ENCODE assay signal across 7 mouse cellular contexts in genomic region chr16:17833321-17833680, GRCm38 (mm10). TPM values are rescaled to one million over a fixed set of nuclear protein-coding genes. Genes with fewer than 3 reads are reported as not detected.
DNase-seq lines count a peak whose midpoint lies in the region; ATAC-seq lines count a peak whose summit lies in the region.

No protein-coding gene starts in this region.

- WGBS in embryonic facial prominence, embryonic 15.5 days, result under 1% methylated on average over 37 of the region's 37 CpGs
- WGBS in limb, embryonic 10.5 days, result under 1% methylated on average over 37 of the region's 37 CpGs

- 0 out of 2 replicates have a peak, but pooled peaks have one; percentile 30 for ATAC-seq in embryonic facial prominence, embryonic 15.5 days (ENCODE audit: insufficient number of reproducible peaks, low FRiP score, low TSS enrichment, low read depth)

- peaks cover 22% of the 10 kb centered on the region for H3K4me1 ChIP-seq in embryonic facial prominence, embryonic 15.5 days
- H3K4me1 ChIP-seq in limb, embryonic 10.5 days, result peaks cover 62% of the 10 kb centered on the region

- no peaks in the 10 kb centered on the region for H3K9me3 ChIP-seq in embryonic facial prominence, embryonic 15.5 days (replicated peaks)
- no peaks in the 10 kb centered on the region for H3K9me3 ChIP-seq in limb, embryonic 10.5 days (replicated peaks)

- peak overlapping the region; percentile 60 for H3K4me3 ChIP-seq in embryonic facial prominence, embryonic 15.5 days (replicated peaks)
- peak overlapping the region; percentile 79 for H3K4me3 ChIP-seq in limb, embryonic 10.5 days

- H3K27ac ChIP-seq in embryonic facial prominence, embryonic 15.5 days (replicated peaks), result 0 out of 2 replicates have a peak overlapping the region, but pooled peaks have one; percentile 4
- peak overlapping the region; percentile 91 for H3K27ac ChIP-seq in limb, embryonic 10.5 days

- H3K27me3 ChIP-seq in embryonic facial prominence, embryonic 15.5 days, result peaks cover 78% of the 10 kb centered on the region
- peaks cover 88% of the 10 kb centered on the region for H3K27me3 ChIP-seq in limb, embryonic 10.5 days (ENCODE audit: low read depth, poor library complexity, severe bottlenecking)

- H3K36me3 ChIP-seq in embryonic facial prominence, embryonic 15.5 days, result no peaks in the 10 kb centered on the region
- H3K36me3 ChIP-seq in limb, embryonic 10.5 days, result peaks cover 4% of the 10 kb centered on the region; the same call in 1 of the 2 replicates

- H3K9ac ChIP-seq in embryonic facial prominence, embryonic 15.5 days, result peak overlapping the region; percentile 50

- peak; percentile 43 to 61 for DNase-seq in left cerebral cortex, adult 18-20 months (ENCODE audit: low spot score in 2 of 2)
- no peak for DNase-seq in left cerebral cortex, adult 8-10 months (ENCODE audit: low spot score in 2 of 2)
- DNase-seq in cerebellum, adult 11 months, result peak; percentile 62
- peak; percentile 74 for DNase-seq in limb, embryonic 10.5 days (ENCODE audit: low spot score)
- DNase-seq in retina, embryonic 14.5 days (ENCODE audit: low spot score), result peak; percentile 55
- no peak for DNase-seq in spleen, postnatal 36 days (ENCODE audit: low spot score in 2 of 2)

- H3K4me2 ChIP-seq in embryonic facial prominence, embryonic 15.5 days (replicated peaks), result peak overlapping the region; percentile 99

RNA-seq across cellular contexts. Expression of gene B830017H08Rik, which starts 0.4 kb away (rescaled TPM):
- 1 to 10 TPM; 2.9 to 3.6 TPM for total RNA-seq in left cerebral cortex, adult 18-20 months (2021)
- total RNA-seq in left cerebral cortex, adult 8-10 months (2022), result 1 to 10 TPM; 2.7 to 5.1 (median 3.8) TPM
- polyA plus RNA-seq in embryonic facial prominence, embryonic 15.5 days (2015; fragmentation: Nextera tagmentation; extraction: Ambion mirVana), result 0.30 and 0.52 TPM in 2 replicates
- 0.55 and 0.61 TPM in 2 replicates for polyA plus RNA-seq in limb, embryonic 10.5 days (2016; fragmentation: Nextera tagmentation; extraction: Ambion mirVana)

RNA-seq across cellular contexts. Expression of gene Car15, which starts 4.9 kb away (rescaled TPM):
- total RNA-seq in left cerebral cortex, adult 18-20 months (2021), result 1 to 10 TPM; 8.9 to 9.1 TPM
- total RNA-seq in left cerebral cortex, adult 8-10 months (2022), result 10 to 100 TPM in 1 of 4 experiments, 1 to 10 TPM in 3; 6.5 to 13.3 (median 7.8) TPM
- polyA plus RNA-seq in embryonic facial prominence, embryonic 15.5 days (2015; fragmentation: Nextera tagmentation; extraction: Ambion mirVana), result 2.8 and 3.9 TPM in 2 replicates
- 2.5 and 3.4 TPM in 2 replicates for polyA plus RNA-seq in limb, embryonic 10.5 days (2016; fragmentation: Nextera tagmentation; extraction: Ambion mirVana)

RNA-seq across cellular contexts. Expression of gene Scarf2, which starts 36.2 kb away (rescaled TPM):
- 1 to 10 TPM; 3.5 to 3.6 TPM for total RNA-seq in left cerebral cortex, adult 18-20 months (2021)
- total RNA-seq in left cerebral cortex, adult 8-10 months (2022), result 1 to 10 TPM; 4.1 to 4.3 (median 4.1) TPM
- polyA plus RNA-seq in embryonic facial prominence, embryonic 15.5 days (2015; fragmentation: Nextera tagmentation; extraction: Ambion mirVana), result 40.7 and 43.4 TPM in 2 replicates
- polyA plus RNA-seq in limb, embryonic 10.5 days (2016; fragmentation: Nextera tagmentation; extraction: Ambion mirVana), result 16.8 and 24.5 TPM in 2 replicates

RNA-seq across cellular contexts. Expression of gene Gm20518, which starts 58.2 kb away (rescaled TPM):
- total RNA-seq in left cerebral cortex, adult 18-20 months (2021), result 1 to 10 TPM; 1.0 to 2.6 TPM
- total RNA-seq in left cerebral cortex, adult 8-10 months (2022), result 1 to 10 TPM; 1.1 to 1.3 (median 1.1) TPM
- polyA plus RNA-seq in embryonic facial prominence, embryonic 15.5 days (2015; fragmentation: Nextera tagmentation; extraction: Ambion mirVana), result 0.22 and 0.29 TPM in 2 replicates
- 0.34 and 0.44 TPM in 2 replicates for polyA plus RNA-seq in limb, embryonic 10.5 days (2016; fragmentation: Nextera tagmentation; extraction: Ambion mirVana)

Comparison
In these comparisons a context has a peak if more than half of its experiments do, and no peak if none do; other contexts are left out.
1. DNase-seq: peak in left cerebral cortex, adult 18-20 months (2 of 2), cerebellum, adult 11 months (single experiment), limb, embryonic 10.5 days (single experiment) and retina, embryonic 14.5 days (single experiment); none in left cerebral cortex, adult 8-10 months (0 of 2) and spleen, postnatal 36 days (0 of 2).